Mouse (Mus musculus) stomach, postnatal 0 days (tissue): ENCODE data around the gene Fem1a. TPM values are rescaled to one million over a fixed set of nuclear protein-coding genes. Genes with fewer than 3 reads are reported as not detected.

Source experiments
- ATAC-seq: fragments of 200-750 bp; cut with Nextera tagmentation; 2 replicates; pipeline ENCODE4 v1.8.0; 2017; ENCODE audit not compliant: low FRiP score, low TSS enrichment
- DNase-seq: peaks from one replicate; pipeline ENCODE4 v3.0.0-alpha.2; 2016; ENCODE audit warnings: low spot score
- H3K27ac ChIP-seq: fragments of 300-500 bp; sonication (generic); replicated peaks from 2 replicates; pipeline ENCODE4 v1.5.1; 2014; ENCODE audit warnings: mild to moderate bottlenecking, control low read depth
- H3K27me3 ChIP-seq: fragments of 300-500 bp; sonication (generic); 2 replicates; pipeline ENCODE4 v1.6.1; 2014; ENCODE audit warnings: low read length; ENCODE audit not compliant: control insufficient read depth, insufficient read depth
- H3K36me3 ChIP-seq: fragments of 300-500 bp; sonication (generic); 2 replicates; pipeline ENCODE4 v1.6.1; 2014; ENCODE audit warnings: low read length, mixed read lengths; ENCODE audit not compliant: control insufficient read depth, insufficient read depth
- H3K4me1 ChIP-seq: fragments of 300-500 bp; sonication (generic); replicated peaks from 2 replicates; pipeline ENCODE4 v1.6.1; 2014; ENCODE audit warnings: antibody characterized with exemption; ENCODE audit not compliant: control insufficient read depth, insufficient read depth
- H3K4me2 ChIP-seq: fragments of 300-500 bp; sonication (generic); replicated peaks from 2 replicates; pipeline ENCODE4 v1.6.1; 2014; ENCODE audit warnings: low read depth, mild to moderate bottlenecking, control low read depth, moderate library complexity
- H3K4me3 ChIP-seq: fragments of 300-500 bp; sonication (generic); 2 replicates; pipeline ENCODE4 v1.5.1; 2014; ENCODE audit warnings: low read depth, low read length, control low read depth
- H3K9ac ChIP-seq: fragments of 300-500 bp; sonication (generic); 2 replicates; pipeline ENCODE4 v1.6.1; 2014; ENCODE audit warnings: mild to moderate bottlenecking, low read length, control low read depth, mixed read lengths
- H3K9me3 ChIP-seq: fragments of 300-500 bp; sonication (generic); 2 replicates; pipeline ENCODE4 v1.6.1; 2016; ENCODE audit warnings: low read length; ENCODE audit not compliant: control insufficient read depth
- CTCF ChIP-seq: IDR thresholded peaks from 2 replicates; pipeline ENCODE4 v1.5.1; 2016; ENCODE audit warnings: antibody characterized with exemption, low read depth, mild to moderate bottlenecking, moderate library complexity
- EP300 ChIP-seq: optimal IDR thresholded peaks from 2 replicates; pipeline ENCODE3; 2016; ENCODE audit warnings: antibody characterized with exemption
- WGBS: fragments of 180-500 bp; shearing (Covaris S2); extraction: QIAGEN DNeasy Blood & Tissue Kit; methylation state at CpG from one replicate; pipeline ENCODE4 v1.1.7; 2014; 5-methylcytosine and 5-hydroxymethylcytosine counted together
- polyA plus RNA-seq: library from polyadenylated mRNA; unstranded; fragments of >200 nt; fragmentation: Nextera tagmentation; extraction: Ambion mirVana; gene quantifications from 2 replicates; pipeline ENCODE4 v1.2.1, GENCODE M21; 2015

Gene Fem1a
- polyA plus RNA-seq, 1 experiment from 2014 or later, result 9.6 TPM

GRCm38 (mm10) chr17:56279481-56280155 is 23.0 kb downstream of the Fem1a start:
- no peaks in the 10 kb centered on the region for H3K9me3 ChIP-seq
- no peak for TF ChIP-seq EP300
- no peak for TF ChIP-seq CTCF
- H3K4me1 ChIP-seq, result no peaks in the 10 kb centered on the region
- no peak overlapping the region for H3K4me2 ChIP-seq
- H3K9ac ChIP-seq, result no peak overlapping the region
- WGBS, result 82% methylated on average over 12 of the region's 12 CpGs
- peak overlapping the region; percentile 49 for H3K27ac ChIP-seq
- H3K36me3 ChIP-seq, result peaks cover 23% of the 10 kb centered on the region
- ATAC-seq, result no peak
- DNase-seq, result peak; percentile 16
- H3K4me3 ChIP-seq, result no peak overlapping the region
- H3K27me3 ChIP-seq, result no peaks in the 10 kb centered on the region

GRCm38 (mm10) chr17:56281193-56281592 is 24.6 kb downstream of the Fem1a start:
- H3K4me3 ChIP-seq, result no peak overlapping the region

GRCm38 (mm10) chr17:56282802-56283201 is 26.2 kb downstream of the Fem1a start:
- WGBS, result 87% methylated on average over 4 of the region's 4 CpGs
- H3K4me3 ChIP-seq, result no peak overlapping the region
- ATAC-seq (no peak), DNase-seq (peak; percentile 14)
- H3K27ac ChIP-seq, result no peak overlapping the region
- H3K4me1 ChIP-seq, result peaks cover 2% of the 10 kb centered on the region; the same call in 1 of the 2 replicates
- no peak overlapping the region for H3K4me2 ChIP-seq
- TF ChIP-seq EP300, result no peak
- TF ChIP-seq CTCF, result no peak
- no peaks in the 10 kb centered on the region for H3K9me3 ChIP-seq
- H3K27me3 ChIP-seq, result no peaks in the 10 kb centered on the region
- peaks cover 39% of the 10 kb centered on the region for H3K36me3 ChIP-seq
- no peak overlapping the region for H3K9ac ChIP-seq

More at GRCm38 (mm10) chr17:56281193-56281592, 24.6 kb downstream of the Fem1a start:
- peaks cover 37% of the 10 kb centered on the region for H3K36me3 ChIP-seq
- no peak for ATAC-seq
- WGBS, result 81% methylated on average over 12 of the region's 12 CpGs
- no peak overlapping the region for H3K4me2 ChIP-seq
- no peaks in the 10 kb centered on the region for H3K4me1 ChIP-seq
- H3K9ac ChIP-seq, result no peak overlapping the region
- H3K27me3 ChIP-seq, result no peaks in the 10 kb centered on the region
- TF ChIP-seq EP300, result no peak
- no peak for TF ChIP-seq CTCF
- H3K9me3 ChIP-seq, result no peaks in the 10 kb centered on the region
- peak; percentile 22 for DNase-seq
- no peak overlapping the region for H3K27ac ChIP-seq

- Histone ChIP-seq H3K4me3 (no peak overlapping the region), H3K9me3 (no peaks in the 10 kb centered on the region), H3K4me2 (no peak overlapping the region), H3K9ac (no peak overlapping the region), H3K27me3 (no peaks in the 10 kb centered on the region), H3K36me3 (peaks cover 39% of the 10 kb centered on the region), H3K27ac (no peak overlapping the region), H3K4me1 (peaks cover 2% of the 10 kb centered on the region; the same call in 1 of the 2 replicates)
- DNase-seq, result no peak
- 93% methylated on average over 8 of the region's 8 CpGs for WGBS
- no peak for ATAC-seq
- TF ChIP-seq CTCF (no peak), EP300 (no peak)
Measured at GRCm38 (mm10) chr17:56283316-56283715, 26.7 kb downstream of the Fem1a start.

DNA sequence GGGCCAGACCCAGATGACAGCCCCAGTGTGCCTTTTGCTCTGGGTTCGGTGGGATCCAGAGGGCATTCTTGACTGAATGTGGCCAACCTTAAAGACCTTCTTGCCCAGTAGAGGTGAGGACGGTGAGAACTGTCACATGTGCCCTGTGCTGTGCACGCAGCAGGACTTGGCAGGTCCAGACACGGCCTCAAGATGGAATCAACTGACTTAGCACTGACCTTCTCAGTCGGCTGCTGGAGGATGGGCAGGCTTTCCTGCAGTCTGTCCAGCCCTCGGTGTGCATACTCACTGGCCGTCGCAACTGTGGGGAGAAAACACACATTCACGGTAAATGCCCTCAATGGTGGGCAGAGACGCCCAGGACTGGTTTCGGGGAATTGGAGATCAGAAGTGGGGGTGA is 29.4 kb downstream of the Fem1a start:
- TF ChIP-seq EP300, result no peak
- no peak for TF ChIP-seq CTCF
- Histone ChIP-seq H3K4me1 (peaks cover 4% of the 10 kb centered on the region; the same call in 1 of the 2 replicates), H3K4me3 (no peak overlapping the region), H3K27me3 (no peaks in the 10 kb centered on the region), H3K36me3 (peaks cover 34% of the 10 kb centered on the region), H3K4me2 (no peak overlapping the region), H3K27ac (no peak overlapping the region), H3K9ac (no peak overlapping the region), H3K9me3 (no peaks in the 10 kb centered on the region)
- WGBS, result 92% methylated on average over 11 of the region's 11 CpGs
- ATAC-seq (no peak), DNase-seq (no peak)

DNA sequence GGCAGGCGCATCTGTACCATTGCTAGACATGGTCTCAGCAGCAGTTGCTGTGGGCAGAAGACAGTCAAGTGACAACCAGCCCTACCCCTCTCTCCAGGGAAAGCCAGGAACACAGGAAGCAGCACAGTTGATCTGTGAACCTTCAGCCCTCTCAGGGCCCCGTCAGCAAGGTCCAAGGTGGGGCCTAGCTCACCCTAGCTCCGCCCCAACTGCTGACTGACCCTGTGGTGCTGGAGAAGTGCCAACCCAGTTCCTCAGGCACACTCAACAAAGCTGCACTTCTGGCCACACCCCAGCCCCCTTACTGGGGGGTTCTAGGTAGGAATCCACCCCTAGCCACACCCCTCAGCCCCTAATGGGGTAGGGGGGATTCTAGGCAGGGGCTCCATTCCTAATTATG is 31.2 kb downstream of the Fem1a start:
- peak overlapping the region; percentile 75; the same call in 1 of the 2 replicates for H3K4me2 ChIP-seq
- no peak for TF ChIP-seq EP300
- TF ChIP-seq CTCF, result no peak
- 0 out of 2 replicates have a peak overlapping the region, but pooled peaks have one; percentile 4 for H3K4me3 ChIP-seq
- ATAC-seq, result peak; percentile 13
- no peaks in the 10 kb centered on the region for H3K27me3 ChIP-seq
- peaks cover 26% of the 10 kb centered on the region for H3K36me3 ChIP-seq
- H3K27ac ChIP-seq, result peak overlapping the region; percentile 94
- peaks cover 6% of the 10 kb centered on the region; the same call in 1 of the 2 replicates for H3K4me1 ChIP-seq
- peak; percentile 90 for DNase-seq
- no peaks in the 10 kb centered on the region for H3K9me3 ChIP-seq
- 48% methylated on average over 3 of the region's 3 CpGs for WGBS
- H3K9ac ChIP-seq, result peak overlapping the region; percentile 55; the same call in 1 of the 2 replicates
